Mouse (Mus musculus): Measurements from ENCODE around the gene Pde4d. TPM values are rescaled to one million over a fixed set of nuclear protein-coding genes. Genes with fewer than 3 reads are reported as not detected.

Pde4d gene
- polyA plus RNA-seq, 1 experiment = 34.7 TPM

GRCm38 (mm10) chr13:108485036-108485435, 35.3 kb downstream of the Pde4d start:
- Histone ChIP-seq H3K4me1 (ENCODE audit: control insufficient read depth, insufficient read depth, low read length) (no peaks in the 10 kb centered on the region), H3K27ac (ENCODE audit: insufficient read depth, low read length) (no peak overlapping the region), H3K4me3 (ENCODE audit: insufficient read depth, low read length) (no peak overlapping the region)
- TF ChIP-seq CTCF (IDR thresholded peaks at IDR 0.05; ENCODE audit: extremely low read depth, insufficient read depth, low read length) (no peak), POLR2A (IDR thresholded peaks at IDR 0.05; ENCODE audit: extremely low read depth, insufficient read depth, low read length) (no peak)

- TF ChIP-seq CTCF (IDR thresholded peaks at IDR 0.05; ENCODE audit: extremely low read depth, insufficient read depth, low read length) (no peak), POLR2A (IDR thresholded peaks at IDR 0.05; ENCODE audit: extremely low read depth, insufficient read depth, low read length) (no peak)
- Histone ChIP-seq H3K4me3 (ENCODE audit: insufficient read depth, low read length) (no peak overlapping the region), H3K4me1 (ENCODE audit: control insufficient read depth, insufficient read depth, low read length) (no peaks in the 10 kb centered on the region), H3K27ac (ENCODE audit: insufficient read depth, low read length) (no peak overlapping the region)
Measured at GRCm38 (mm10) chr13:108487066-108487465, 37.3 kb downstream of the Pde4d start.

- no peak overlapping the region for H3K27ac ChIP-seq (ENCODE audit: insufficient read depth, low read length)
- no peak overlapping the region for H3K4me3 ChIP-seq (ENCODE audit: insufficient read depth, low read length)
- TF ChIP-seq CTCF (IDR thresholded peaks at IDR 0.05; ENCODE audit: extremely low read depth, insufficient read depth, low read length) (no peak), POLR2A (IDR thresholded peaks at IDR 0.05; ENCODE audit: extremely low read depth, insufficient read depth, low read length) (no peak)
- H3K4me1 ChIP-seq (ENCODE audit: control insufficient read depth, insufficient read depth, low read length) = no peaks in the 10 kb centered on the region
Measured at GRCm38 (mm10) chr13:108489825-108490224, 40.1 kb downstream of the Pde4d start.

GRCm38 (mm10) chr13:108490872-108491271, 41.1 kb downstream of the Pde4d start:
- Histone ChIP-seq H3K4me1 (ENCODE audit: control insufficient read depth, insufficient read depth, low read length) (no peaks in the 10 kb centered on the region), H3K27ac (ENCODE audit: insufficient read depth, low read length) (no peak overlapping the region), H3K4me3 (ENCODE audit: insufficient read depth, low read length) (no peak overlapping the region)
- TF ChIP-seq CTCF (IDR thresholded peaks at IDR 0.05; ENCODE audit: extremely low read depth, insufficient read depth, low read length) = no peak
- no peak for TF ChIP-seq POLR2A (IDR thresholded peaks at IDR 0.05; ENCODE audit: extremely low read depth, insufficient read depth, low read length)

- no peak for TF ChIP-seq CTCF (IDR thresholded peaks at IDR 0.05; ENCODE audit: extremely low read depth, insufficient read depth, low read length)
- no peak for TF ChIP-seq POLR2A (IDR thresholded peaks at IDR 0.05; ENCODE audit: extremely low read depth, insufficient read depth, low read length)
- Histone ChIP-seq H3K27ac (ENCODE audit: insufficient read depth, low read length) (no peak overlapping the region), H3K4me1 (ENCODE audit: control insufficient read depth, insufficient read depth, low read length) (no peaks in the 10 kb centered on the region), H3K4me3 (ENCODE audit: insufficient read depth, low read length) (no peak overlapping the region)
Measured at GRCm38 (mm10) chr13:108492886-108493285, 43.1 kb downstream of the Pde4d start.

GRCm38 (mm10) chr13:108494365-108494764, 44.6 kb downstream of the Pde4d start:
- no peaks in the 10 kb centered on the region for H3K4me1 ChIP-seq (ENCODE audit: control insufficient read depth, insufficient read depth, low read length)
- TF ChIP-seq CTCF (IDR thresholded peaks at IDR 0.05; ENCODE audit: extremely low read depth, insufficient read depth, low read length) = no peak
- no peak for TF ChIP-seq POLR2A (IDR thresholded peaks at IDR 0.05; ENCODE audit: extremely low read depth, insufficient read depth, low read length)
- H3K4me3 ChIP-seq (ENCODE audit: insufficient read depth, low read length) = no peak overlapping the region
- H3K27ac ChIP-seq (ENCODE audit: insufficient read depth, low read length) = no peak overlapping the region

- Histone ChIP-seq H3K4me1 (ENCODE audit: control insufficient read depth, insufficient read depth, low read length) (no peaks in the 10 kb centered on the region), H3K27ac (ENCODE audit: insufficient read depth, low read length) (no peak overlapping the region), H3K4me3 (ENCODE audit: insufficient read depth, low read length) (no peak overlapping the region)
- TF ChIP-seq POLR2A (IDR thresholded peaks at IDR 0.05; ENCODE audit: extremely low read depth, insufficient read depth, low read length) = no peak
- no peak for TF ChIP-seq CTCF (IDR thresholded peaks at IDR 0.05; ENCODE audit: extremely low read depth, insufficient read depth, low read length)
Measured at GRCm38 (mm10) chr13:108497768-108498167, 48.0 kb downstream of the Pde4d start.

- Histone ChIP-seq H3K4me3 (ENCODE audit: insufficient read depth, low read length) (peak overlapping the region; percentile 15; the same call in 1 of the 2 replicates), H3K4me1 (ENCODE audit: control insufficient read depth, insufficient read depth, low read length) (no peaks in the 10 kb centered on the region), H3K27ac (ENCODE audit: insufficient read depth, low read length) (0 out of 2 replicates have a peak overlapping the region, but pooled peaks have one; percentile 51)
- no peak for TF ChIP-seq POLR2A (IDR thresholded peaks at IDR 0.05; ENCODE audit: extremely low read depth, insufficient read depth, low read length)
- TF ChIP-seq CTCF (IDR thresholded peaks at IDR 0.05; ENCODE audit: extremely low read depth, insufficient read depth, low read length) = no peak
Measured at GRCm38 (mm10) chr13:108498247-108498743, 48.5 kb downstream of the Pde4d start.

- TF ChIP-seq CTCF (IDR thresholded peaks at IDR 0.05; ENCODE audit: extremely low read depth, insufficient read depth, low read length) = no peak
- no peak for TF ChIP-seq POLR2A (IDR thresholded peaks at IDR 0.05; ENCODE audit: extremely low read depth, insufficient read depth, low read length)
- Histone ChIP-seq H3K27ac (ENCODE audit: insufficient read depth, low read length) (no peak overlapping the region), H3K4me1 (ENCODE audit: control insufficient read depth, insufficient read depth, low read length) (no peaks in the 10 kb centered on the region), H3K4me3 (ENCODE audit: insufficient read depth, low read length) (peak overlapping the region; percentile 15; the same call in 1 of the 2 replicates)
Measured at GRCm38 (mm10) chr13:108498773-108499313, 49.1 kb downstream of the Pde4d start.

GRCm38 (mm10) chr13:108501386-108501785, 51.6 kb downstream of the Pde4d start:
- Histone ChIP-seq H3K4me1 (ENCODE audit: control insufficient read depth, insufficient read depth, low read length) (no peaks in the 10 kb centered on the region), H3K27ac (ENCODE audit: insufficient read depth, low read length) (no peak overlapping the region), H3K4me3 (ENCODE audit: insufficient read depth, low read length) (no peak overlapping the region)
- TF ChIP-seq POLR2A (IDR thresholded peaks at IDR 0.05; ENCODE audit: extremely low read depth, insufficient read depth, low read length) (no peak), CTCF (IDR thresholded peaks at IDR 0.05; ENCODE audit: extremely low read depth, insufficient read depth, low read length) (no peak)
